Mouse (Mus musculus) E14TG2a.4 (cell line): ENCODE results near the gene Hoxa5.

Experiments
- CTCF ChIP-seq: conservative IDR thresholded peaks from 2 replicates; pipeline ENCODE4 v1.5.1; 2014; ENCODE audit warnings: low read length
- POU5F1 ChIP-seq: IDR thresholded peaks from 2 replicates; pipeline ENCODE4 v1.6.1; 2014; ENCODE audit warnings: low read length, borderline replicate concordance

- no peak for TF ChIP-seq CTCF
- TF ChIP-seq POU5F1: no peak
Observed at GRCm38 (mm10) chr6:52202362-52203120, 1.8 kb downstream of the Hoxa5 start.
